24 mouse cellular contexts compared by ENCODE assay signal in the genomic region with DNA sequence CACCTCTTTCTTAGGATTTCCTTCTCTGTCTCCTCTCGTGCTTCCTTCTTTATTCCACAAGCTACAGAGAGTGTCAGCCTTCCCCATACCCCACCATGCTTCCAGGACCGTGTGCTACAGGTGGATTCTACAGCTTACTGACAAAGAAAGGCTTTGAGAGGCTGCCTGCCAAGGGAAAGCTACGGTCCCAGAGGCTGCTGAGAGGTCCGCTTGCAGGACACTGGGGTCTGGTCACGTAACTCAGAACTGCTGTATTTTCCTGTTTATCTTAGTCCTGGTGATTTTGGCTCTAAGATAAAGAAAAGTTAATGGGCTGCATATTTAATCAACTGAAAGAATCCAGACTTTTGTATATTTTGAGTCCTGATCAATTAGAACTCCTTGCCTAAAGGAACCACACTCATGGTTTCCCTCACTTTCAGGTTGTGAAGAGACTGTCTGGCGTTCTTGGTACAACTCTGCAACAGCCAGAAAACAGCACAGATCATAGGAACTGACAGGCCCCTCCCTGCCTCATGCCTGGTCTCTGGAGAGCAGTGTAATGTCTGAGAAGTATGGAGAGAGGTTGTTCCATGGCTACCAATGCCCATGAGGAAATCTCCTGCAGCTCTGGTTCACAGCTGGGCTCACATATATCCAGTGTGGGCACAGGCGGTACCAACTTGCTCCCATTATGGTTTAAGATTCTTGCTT. TPM values are rescaled to one million over a fixed set of nuclear protein-coding genes. Genes with fewer than 3 reads are reported as not detected.
DNase-seq lines count a peak whose midpoint lies in the region; ATAC-seq and TF ChIP-seq lines count a peak whose summit lies in the region.
"Had no signal": no experiment of that assay in that cellular context is flagged by ENCODE, and none has a peak within 500 bp of the region (broad histone marks: within the 10 kb centered on the region; RNA-seq: fewer than 3 reads in every experiment).

No protein-coding gene starts in this region.

- peaks cover 7% of the 10 kb centered on the region; the same call in 1 of the 2 replicates for H3K4me1 ChIP-seq in kidney, embryonic 15.5 days
- peaks cover 25% of the 10 kb centered on the region for H3K4me1 ChIP-seq in lung, embryonic 16.5 days (replicated peaks; ENCODE audit: control insufficient read depth, insufficient read depth, low read length)
- peaks cover 10% of the 10 kb centered on the region for H3K4me1 ChIP-seq in embryonic facial prominence, embryonic 14.5 days (ENCODE audit: control insufficient read depth, insufficient read depth, low read length)
- H3K4me1 ChIP-seq in intestine, embryonic 16.5 days (ENCODE audit: control insufficient read depth, insufficient read depth, low read length) = no peaks in the 10 kb centered on the region
- H3K4me1 ChIP-seq: forebrain, embryonic 10.5 days; hindbrain, embryonic 12.5 days had no signal

- ATAC-seq in kidney, embryonic 15.5 days (replicated peaks; ENCODE audit: low FRiP score) = no peak
- peak; percentile 81 for ATAC-seq in lung, embryonic 16.5 days (ENCODE audit: low read depth)
- peak; percentile 69 for ATAC-seq in embryonic facial prominence, embryonic 14.5 days (ENCODE audit: low read depth)
- ATAC-seq in intestine, embryonic 16.5 days = 0 out of 2 replicates have a peak, but pooled peaks have one; percentile 48
- ATAC-seq: forebrain, embryonic 14.5 days had no signal

- TF ChIP-seq CTCF in layer of hippocampus, adult 2 months (conservative IDR thresholded peaks at IDR 0.05) = no peak

- peak overlapping the region; percentile 45; the same call in 1 of the 2 replicates for H3K27ac ChIP-seq in kidney, embryonic 15.5 days
- H3K27ac ChIP-seq in lung, embryonic 16.5 days (ENCODE audit: low read length) = peak overlapping the region; percentile 68
- H3K27ac ChIP-seq in embryonic facial prominence, embryonic 14.5 days (replicated peaks; ENCODE audit: low read depth, low read length) = peak overlapping the region; percentile 16; the same call in 1 of the 2 replicates
- H3K27ac ChIP-seq in intestine, embryonic 16.5 days (ENCODE audit: low read length) = no peak overlapping the region
- no peak overlapping the region for H3K27ac ChIP-seq in layer of hippocampus, adult 2 months
- H3K27ac ChIP-seq: embryonic facial prominence, embryonic 12.5 days; forebrain, embryonic 10.5 days; gastrocnemius, adult 2 months; hindbrain, embryonic 12.5 days had no signal

- no peak overlapping the region for H3K4me3 ChIP-seq in kidney, embryonic 15.5 days (replicated peaks)
- no peak overlapping the region for H3K4me3 ChIP-seq in lung, embryonic 16.5 days (ENCODE audit: low read length)
- H3K4me3 ChIP-seq in embryonic facial prominence, embryonic 14.5 days (ENCODE audit: low read depth, low read length) = no peak overlapping the region
- no peak overlapping the region for H3K4me3 ChIP-seq in intestine, embryonic 16.5 days (ENCODE audit: low read length)
- no peak overlapping the region for H3K4me3 ChIP-seq in layer of hippocampus, adult 2 months
- H3K4me3 ChIP-seq: embryonic facial prominence, embryonic 12.5 days; erythroblast, embryonic 14.5 days; forebrain, embryonic 10.5 days; gastrocnemius, adult 2 months; hindbrain, embryonic 12.5 days had no signal

- WGBS in kidney, embryonic 15.5 days = 58% methylated on average over 7 of the region's 7 CpGs
- 27% methylated on average over 7 of the region's 7 CpGs for WGBS in lung, embryonic 16.5 days
- WGBS in embryonic facial prominence, embryonic 14.5 days = 42% methylated on average over 7 of the region's 7 CpGs
- 43% methylated on average over 7 of the region's 7 CpGs for WGBS in intestine, embryonic 16.5 days

- H3K27me3 ChIP-seq in kidney, embryonic 15.5 days = no peaks in the 10 kb centered on the region
- H3K27me3 ChIP-seq in lung, embryonic 16.5 days (ENCODE audit: control insufficient read depth, insufficient read depth, low read depth, low read length) = no peaks in the 10 kb centered on the region
- H3K27me3 ChIP-seq in embryonic facial prominence, embryonic 14.5 days (replicated peaks; ENCODE audit: control insufficient read depth, insufficient read depth, low read length) = no peaks in the 10 kb centered on the region
- H3K27me3 ChIP-seq in intestine, embryonic 16.5 days (replicated peaks; ENCODE audit: control insufficient read depth, insufficient read depth, low read length) = no peaks in the 10 kb centered on the region
- H3K27me3 ChIP-seq: embryonic facial prominence, embryonic 12.5 days; hindbrain, embryonic 12.5 days had no signal

- DNase-seq in kidney, adult 11 months = no peak
- no peak for DNase-seq in lung, postnatal 4 days
- peak; percentile 55 for DNase-seq in embryonic facial prominence, embryonic 14.5 days (ENCODE audit: low spot score)
- no peak for DNase-seq in layer of hippocampus, adult 2 months (ENCODE audit: low spot score in 2 of 2)
- DNase-seq in adrenal gland, adult (ENCODE audit: inconsistent age in 2 of 2, low spot score in 1 of 2) = no peak
- DNase-seq: adrenal gland, postnatal 10 days; cerebellum, adult 11 months; cerebellum, adult 8-10 months; cerebellum, postnatal 14 days; embryo, embryonic 11 days; gastrocnemius, adult 2 months; gastrocnemius, postnatal 25 days; heart, postnatal 10 days; heart, postnatal 4 days had no signal

- no peak overlapping the region for H3K9ac ChIP-seq in kidney, embryonic 15.5 days
- H3K9ac ChIP-seq in lung, embryonic 16.5 days (ENCODE audit: low read length) = no peak overlapping the region; the same call in 1 of the 2 replicates
- no peak overlapping the region for H3K9ac ChIP-seq in embryonic facial prominence, embryonic 14.5 days (ENCODE audit: low read depth, low read length)
- H3K9ac ChIP-seq in intestine, embryonic 16.5 days (ENCODE audit: low read depth, low read length) = no peak overlapping the region
- H3K9ac ChIP-seq: embryonic facial prominence, embryonic 12.5 days; hindbrain, embryonic 12.5 days had no signal

- no peaks in the 10 kb centered on the region for H3K36me3 ChIP-seq in kidney, embryonic 15.5 days
- H3K36me3 ChIP-seq in lung, embryonic 16.5 days (ENCODE audit: control insufficient read depth, insufficient read depth, low read length) = no peaks in the 10 kb centered on the region
- H3K36me3 ChIP-seq in embryonic facial prominence, embryonic 14.5 days (ENCODE audit: control insufficient read depth, insufficient read depth, low read length) = no peaks in the 10 kb centered on the region
- H3K36me3 ChIP-seq in intestine, embryonic 16.5 days (ENCODE audit: control insufficient read depth, insufficient read depth, low read length) = no peaks in the 10 kb centered on the region
- H3K36me3 ChIP-seq: embryonic facial prominence, embryonic 12.5 days; forebrain, embryonic 10.5 days; hindbrain, embryonic 12.5 days had no signal

- no peak overlapping the region for H3K4me2 ChIP-seq in kidney, embryonic 15.5 days
- no peak overlapping the region for H3K4me2 ChIP-seq in lung, embryonic 16.5 days (ENCODE audit: low read depth, low read length)
- H3K4me2 ChIP-seq in embryonic facial prominence, embryonic 14.5 days (ENCODE audit: low read depth, low read length) = no peak overlapping the region
- H3K4me2 ChIP-seq in intestine, embryonic 16.5 days (ENCODE audit: low read depth, low read length) = no peak overlapping the region
- H3K4me2 ChIP-seq: embryonic facial prominence, embryonic 12.5 days; hindbrain, embryonic 12.5 days had no signal

- H3K9me3 ChIP-seq in kidney, embryonic 15.5 days (replicated peaks) = no peaks in the 10 kb centered on the region
- H3K9me3 ChIP-seq in lung, embryonic 16.5 days (ENCODE audit: control insufficient read depth, low read length) = no peaks in the 10 kb centered on the region
- no peaks in the 10 kb centered on the region for H3K9me3 ChIP-seq in embryonic facial prominence, embryonic 14.5 days (ENCODE audit: control insufficient read depth, low read length)
- no peaks in the 10 kb centered on the region for H3K9me3 ChIP-seq in intestine, embryonic 16.5 days (ENCODE audit: control insufficient read depth, low read length)
- H3K9me3 ChIP-seq: embryonic facial prominence, embryonic 12.5 days; forebrain, embryonic 10.5 days; hindbrain, embryonic 12.5 days had no signal

RNA-seq across cellular contexts. Expression of gene Kcnj15, which starts 35.2 kb away (rescaled TPM):
- polyA plus RNA-seq in kidney, embryonic 15.5 days (2015; fragmentation: Nextera tagmentation; extraction: Ambion mirVana) = 2.4 and 2.7 TPM in 2 replicates
- polyA plus RNA-seq in lung, embryonic 16.5 days (2015; fragmentation: Nextera tagmentation; extraction: Ambion mirVana) = 4.0 and 4.3 TPM in 2 replicates
- polyA plus RNA-seq in embryonic facial prominence, embryonic 14.5 days (2014; fragmentation: Nextera tagmentation; extraction: Ambion mirVana) = 2.4 and 2.7 TPM in 2 replicates
- polyA plus RNA-seq in intestine, embryonic 16.5 days (2015; fragmentation: Nextera tagmentation; extraction: Ambion mirVana) = 0.26 and 0.27 TPM in 2 replicates
- under 1 TPM; 0.08 to 0.34 TPM for total RNA-seq in layer of hippocampus, adult 2 months (2021)
- total RNA-seq: common myeloid progenitor, adult 5-6 weeks; granulocyte monocyte progenitor cell, adult 5-6 weeks had no signal

Comparison
In these comparisons a context has a peak if more than half of its experiments do, and no peak if none do; other contexts are left out.
1. H3K27ac ChIP-seq: peak in kidney, embryonic 15.5 days (single experiment), lung, embryonic 16.5 days (single experiment) and embryonic facial prominence, embryonic 14.5 days (single experiment); none in intestine, embryonic 16.5 days (single experiment) and layer of hippocampus, adult 2 months (single experiment).